Mouse (Mus musculus): Measurements from ENCODE around the gene Gpr18.

DNA sequence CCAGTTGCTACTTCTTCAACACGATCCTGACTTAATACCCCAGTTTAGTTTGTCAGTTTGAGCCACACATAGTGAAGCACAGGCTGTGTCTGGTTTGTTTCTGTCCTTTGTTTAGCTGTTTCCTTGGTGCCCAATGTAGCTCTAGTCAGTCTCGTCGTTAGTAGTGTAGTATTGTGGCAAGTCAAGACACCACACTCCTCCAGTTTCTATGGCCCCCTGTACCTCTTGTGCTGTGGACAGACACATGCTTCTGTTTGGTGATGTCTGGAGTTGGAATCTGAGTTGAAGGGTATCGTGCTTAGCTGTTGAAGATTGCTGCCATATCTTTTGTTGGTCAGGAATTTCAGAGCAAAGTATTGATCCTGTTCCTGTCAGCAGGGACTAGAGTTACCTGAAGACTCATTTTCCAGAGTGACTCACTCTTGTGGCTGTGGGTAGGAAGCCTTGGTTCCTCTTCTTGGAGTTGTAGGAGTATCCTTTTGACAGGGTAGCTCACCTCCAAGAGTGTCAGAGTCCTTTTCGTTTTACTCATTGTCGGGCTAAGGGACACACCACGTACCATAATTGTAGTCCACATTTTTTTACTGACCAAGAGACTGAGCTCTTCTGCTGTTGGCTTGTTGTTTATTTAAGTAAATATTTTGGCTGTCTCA, 15.3 kb upstream of the Gpr18 start:
- TF ChIP-seq GATA1 (IDR thresholded peaks at IDR 0.05; ENCODE audit: low read length): no peak
- no peak for TF ChIP-seq TAL1 (IDR thresholded peaks at IDR 0.05; ENCODE audit: low read length)
